Mouse (Mus musculus) kidney, postnatal 36 days (tissue): ENCODE measurements around the gene Nfkbil1.

Experiments used
- DNase-seq, 2 experiments: peaks; one replicate each; pipeline ENCODE4 v3.0.0; 2021 to 2022; ENCODE audit warnings: mixed read lengths in 2 of 2

Gene Nfkbil1

GRCm38 (mm10) chr17:35200398-35200797, 35.2 kb downstream of the Nfkbil1 start:
- DNase-seq = no peak

- DNase-seq = no peak
Measured at GRCm38 (mm10) chr17:35198946-35199345, 36.6 kb downstream of the Nfkbil1 start.

GRCm38 (mm10) chr17:35198029-35198428, 37.6 kb downstream of the Nfkbil1 start:
- DNase-seq = no peak

- DNase-seq = no peak
Measured at GRCm38 (mm10) chr17:35197126-35197525, 38.5 kb downstream of the Nfkbil1 start.

GRCm38 (mm10) chr17:35196321-35196641, 39.3 kb downstream of the Nfkbil1 start:
- DNase-seq = peak in 1 of 2 experiments; percentile 25

- DNase-seq = peak; percentile 71 to 91
Measured at GRCm38 (mm10) chr17:35195631-35196320, 39.8 kb downstream of the Nfkbil1 start.

GRCm38 (mm10) chr17:35194844-35195630, 40.6 kb downstream of the Nfkbil1 start:
- DNase-seq = no peak

GRCm38 (mm10) chr17:35193881-35194843, 41.4 kb downstream of the Nfkbil1 start, which contains the start of gene Ltb:
Gene Ltb, plus strand, starts transcription at chr17:35194439.
- DNase-seq = no peak

GRCm38 (mm10) chr17:35192924-35193323, 42.7 kb downstream of the Nfkbil1 start:
- no peak for DNase-seq

GRCm38 (mm10) chr17:35191723-35192122, 43.9 kb downstream of the Nfkbil1 start:
- DNase-seq = no peak

- no peak for DNase-seq
Measured at GRCm38 (mm10) chr17:35190096-35190495, 45.5 kb downstream of the Nfkbil1 start.

- no peak for DNase-seq
Measured at GRCm38 (mm10) chr17:35189186-35189585, 46.4 kb downstream of the Nfkbil1 start.

- DNase-seq = no peak
Measured at GRCm38 (mm10) chr17:35187959-35188610, 47.5 kb downstream of the Nfkbil1 start, which contains the start of gene Lst1. Gene Lst1, minus strand, starts transcription at chr17:35188439.

GRCm38 (mm10) chr17:35187345-35187744, 48.2 kb downstream of the Nfkbil1 start:
- no peak for DNase-seq

GRCm38 (mm10) chr17:35186681-35187080, 48.9 kb downstream of the Nfkbil1 start:
- DNase-seq = no peak

- peak; percentile 76 to 89 for DNase-seq
Measured at GRCm38 (mm10) chr17:35185639-35186611, 49.7 kb downstream of the Nfkbil1 start.

GRCm38 (mm10) chr17:35180093-35180492, 55.5 kb downstream of the Nfkbil1 start:
- no peak for DNase-seq

GRCm38 (mm10) chr17:35178528-35178927, 57.1 kb downstream of the Nfkbil1 start:
- DNase-seq = peak; percentile 75 to 89

- no peak for DNase-seq
Measured at GRCm38 (mm10) chr17:35175968-35176367, 59.6 kb downstream of the Nfkbil1 start, which contains the start of gene Aif1. Gene Aif1, minus strand, starts transcription at chr17:35176068.

GRCm38 (mm10) chr17:35175382-35175781, 60.2 kb downstream of the Nfkbil1 start:
- no peak for DNase-seq
